Mouse (Mus musculus): ENCODE data around the gene Rpl32. TPM values are rescaled to one million over a fixed set of nuclear protein-coding genes. Genes with fewer than 3 reads are reported as not detected.

Rpl32 gene
- 1,587 and 1,726 TPM in 2 replicates for polyA plus RNA-seq (2012; rRNA removed)

GRCm38 (mm10) chr6:115808488-115809231, at the start of gene Rpl32:
TSS of gene Rpl32 (minus strand) at chr6:115808747.

GRCm38 (mm10) chr6:115853091-115853813, 44.7 kb upstream of the Rpl32 start, which contains the start of the genes Mbd4 and Ift122:
TSS of gene Mbd4 (minus strand) at chr6:115853371.
TSS of gene Ift122 (plus strand) at chr6:115853470.

GRCm38 (mm10) chr6:115838161-115838597, 29.6 kb upstream of the Rpl32 start, which contains the start of gene Efcab12:
TSS of gene Efcab12 (minus strand) at chr6:115838412.

GRCm38 (mm10) chr6:115774501-115774921, 34.0 kb downstream of the Rpl32 start, which contains the start of gene Cand2:
TSS of gene Cand2 (plus strand) at chr6:115774538.

GRCm38 (mm10) chr6:115761995-115762756, 46.4 kb downstream of the Rpl32 start, which contains the start of gene Tmem40:
TSS of gene Tmem40 (minus strand) at chr6:115762410.

Other genes starting within 250 kb of the Rpl32 start
- 0.04 and 0.10 TPM in 2 replicates for gene Mkrn2os, start 216.2 kb downstream of the Rpl32 start, polyA plus RNA-seq (2012; rRNA removed)
- 30.2 and 37.3 TPM in 2 replicates for gene Mkrn2, start 206.8 kb downstream of the Rpl32 start, polyA plus RNA-seq (2012; rRNA removed)
- gene Raf1, start 132.1 kb downstream of the Rpl32 start, polyA plus RNA-seq (2012; rRNA removed) = 238 and 260 TPM in 2 replicates
- 1.2 and 1.5 TPM in 2 replicates for gene Tmem40, start 46.3 kb downstream of the Rpl32 start, polyA plus RNA-seq (2012; rRNA removed)
- gene Cand2, start 34.2 kb downstream of the Rpl32 start, polyA plus RNA-seq (2012; rRNA removed) = 30.7 and 32.0 TPM in 2 replicates
- gene Efcab12, start 29.7 kb upstream of the Rpl32 start, polyA plus RNA-seq (2012; rRNA removed) = 4.1 and 4.2 TPM in 2 replicates
- 14.2 and 14.7 TPM in 2 replicates for gene Mbd4, start 44.6 kb upstream of the Rpl32 start, polyA plus RNA-seq (2012; rRNA removed)
- 24.4 and 24.5 TPM in 2 replicates for gene Ift122, start 44.7 kb upstream of the Rpl32 start, polyA plus RNA-seq (2012; rRNA removed)
- 1.0 and 1.4 TPM in 2 replicates for gene Rho, start 123.0 kb upstream of the Rpl32 start, polyA plus RNA-seq (2012; rRNA removed)
- not detected in 2 replicates for gene H1foo, start 136.2 kb upstream of the Rpl32 start, polyA plus RNA-seq (2012; rRNA removed)
- 39.9 and 42.4 TPM in 2 replicates for gene Plxnd1, start 186.3 kb upstream of the Rpl32 start, polyA plus RNA-seq (2012; rRNA removed)